Mouse (Mus musculus): ENCODE data around the gene 2310033P09Rik. TPM values are rescaled to one million over a fixed set of nuclear protein-coding genes. Genes with fewer than 3 reads are reported as not detected.

The 2310033P09Rik gene
- total RNA-seq (2021), result 10 to 100 TPM; 18.3 to 19.2 TPM
- long read RNA-seq, experiment 1, transcript 2310033P09Rik-201 (7 exons, 1,285 nt), result major isoform, 23 of 35 reads
- long read RNA-seq, experiment 1, partial matches to known transcripts, result 5 of 35 reads
- long read RNA-seq, experiment 1, other reads (novel, unspliced or antisense), result 7 of 35 reads
- long read RNA-seq, experiment 2, transcript 2310033P09Rik-201 (7 exons, 1,285 nt), result major isoform, 28 of 32 reads
- long read RNA-seq, experiment 2, partial matches to known transcripts, result 1 of 32 reads
- long read RNA-seq, experiment 2, other reads (novel, unspliced or antisense), result 3 of 32 reads

GRCm38 (mm10) chr11:59208153-59208831 is at the start of gene 2310033P09Rik:
Gene 2310033P09Rik, plus strand, starts transcription at chr11:59208321.
- intact Hi-C loops (cut with DNase I), result no loop called here

DNA sequence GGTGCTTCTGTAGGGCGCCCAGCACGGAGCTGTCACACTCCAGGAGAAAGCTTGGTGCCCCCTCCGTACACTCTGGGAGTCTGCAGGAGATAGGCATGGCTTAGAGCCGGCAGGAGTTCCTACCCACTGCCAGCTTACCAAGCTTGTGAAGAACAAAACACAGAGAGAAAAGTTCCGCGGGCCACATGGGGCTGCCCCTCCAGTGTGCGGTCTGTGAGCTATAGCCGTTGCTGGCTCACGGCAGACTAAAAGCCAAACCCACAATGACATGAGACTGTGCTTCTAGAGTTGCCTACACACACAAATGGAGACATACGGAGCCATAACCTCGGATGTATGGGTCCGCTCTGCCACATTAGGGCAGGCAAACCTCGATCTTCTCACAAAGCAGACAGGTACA is 49.0 kb upstream of the 2310033P09Rik start:
- no peak for DNase-seq (ENCODE audit: low spot score in 2 of 2)
- intact Hi-C loops (cut with DNase I), result no loop called here

More at GRCm38 (mm10) chr11:59208153-59208831, at the start of gene 2310033P09Rik:
- DNase-seq (ENCODE audit: low spot score in 2 of 2), result peak; percentile 95 to 97

DNA sequence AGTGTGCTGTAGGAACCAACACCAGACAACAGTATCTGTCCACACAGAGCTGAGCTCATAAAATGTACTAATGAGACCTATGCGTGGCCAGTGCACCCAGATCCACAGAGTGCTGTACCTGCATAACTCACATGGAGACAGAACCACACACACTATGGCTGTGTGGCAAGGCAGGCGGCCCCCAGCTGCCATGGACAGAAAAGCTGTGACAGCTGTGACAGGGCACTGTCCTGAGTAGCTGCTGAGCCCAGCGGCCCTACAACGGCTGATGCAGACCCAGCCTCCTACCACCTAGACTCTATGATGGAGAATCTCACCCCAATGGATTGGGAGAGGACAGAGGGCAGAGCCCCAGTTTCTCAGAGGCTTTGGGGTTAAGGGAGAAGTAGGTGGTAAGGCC is 48.6 kb upstream of the 2310033P09Rik start:
- intact Hi-C loops (cut with DNase I), result no loop called here
- DNase-seq (ENCODE audit: low spot score in 2 of 2), result no peak

DNA sequence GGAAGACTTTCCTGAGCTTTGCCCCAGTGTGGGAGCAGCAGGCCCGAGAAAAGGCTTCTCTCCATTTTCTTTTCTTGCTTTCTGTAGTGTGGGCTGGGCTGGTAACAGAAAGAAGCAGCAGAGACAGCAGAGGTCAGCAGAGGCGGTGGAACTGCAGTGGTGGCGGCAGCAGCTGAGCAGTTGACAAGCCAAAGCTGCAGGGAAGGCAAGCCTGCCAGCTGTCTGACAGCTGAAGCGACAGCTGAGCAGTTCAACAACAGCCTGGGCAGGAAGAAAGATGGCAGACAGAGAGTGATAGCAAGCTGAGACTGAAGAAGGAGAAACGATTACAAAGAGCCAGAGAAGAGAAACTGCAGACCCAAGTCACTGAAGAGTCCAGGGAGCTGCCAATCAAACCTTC is 46.7 kb upstream of the 2310033P09Rik start:
- intact Hi-C loops (cut with DNase I), result no loop called here
- DNase-seq (ENCODE audit: low spot score in 2 of 2), result no peak

DNA sequence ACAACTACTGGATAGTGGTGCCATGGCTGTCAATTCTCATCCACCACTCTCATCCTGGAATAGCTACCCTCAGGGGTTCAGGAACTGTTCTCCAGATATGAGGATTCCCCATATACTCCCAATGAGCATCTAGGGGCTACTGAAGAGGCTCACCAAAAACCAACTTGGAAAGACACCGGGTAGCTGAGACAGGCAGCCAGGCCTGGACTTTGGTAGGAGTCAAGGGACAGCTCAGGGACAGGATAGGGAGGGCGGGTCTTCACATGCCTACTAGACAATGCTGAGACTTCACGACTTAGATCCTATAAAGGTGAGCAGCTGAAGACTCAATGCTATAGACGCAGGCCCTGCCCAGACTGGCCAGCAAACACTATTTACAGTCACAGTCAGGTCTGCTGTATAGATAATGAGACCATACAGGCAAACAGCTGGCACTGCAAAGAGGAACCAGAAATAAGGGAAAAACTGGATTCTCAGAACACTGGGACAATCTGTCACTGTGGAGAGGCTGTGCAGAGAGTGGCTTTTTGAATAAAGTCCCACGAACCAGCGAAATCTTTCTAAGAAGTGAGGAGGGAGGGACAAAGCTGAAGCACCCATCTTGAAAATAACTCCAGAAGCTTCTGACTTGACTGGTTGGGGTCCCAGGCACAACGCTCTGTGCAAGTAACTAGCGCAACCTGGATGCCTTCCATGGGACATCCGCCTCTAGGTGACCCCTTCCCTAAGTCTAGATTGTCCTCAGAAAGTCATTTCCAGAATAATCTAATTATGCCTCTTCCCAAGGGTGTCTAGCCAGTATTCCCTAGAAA is 45.5 kb upstream of the 2310033P09Rik start:
- intact Hi-C loops (cut with DNase I), result no loop called here
- peak in 1 of 2 experiments; percentile 15 for DNase-seq (ENCODE audit: low spot score in 2 of 2)

DNA sequence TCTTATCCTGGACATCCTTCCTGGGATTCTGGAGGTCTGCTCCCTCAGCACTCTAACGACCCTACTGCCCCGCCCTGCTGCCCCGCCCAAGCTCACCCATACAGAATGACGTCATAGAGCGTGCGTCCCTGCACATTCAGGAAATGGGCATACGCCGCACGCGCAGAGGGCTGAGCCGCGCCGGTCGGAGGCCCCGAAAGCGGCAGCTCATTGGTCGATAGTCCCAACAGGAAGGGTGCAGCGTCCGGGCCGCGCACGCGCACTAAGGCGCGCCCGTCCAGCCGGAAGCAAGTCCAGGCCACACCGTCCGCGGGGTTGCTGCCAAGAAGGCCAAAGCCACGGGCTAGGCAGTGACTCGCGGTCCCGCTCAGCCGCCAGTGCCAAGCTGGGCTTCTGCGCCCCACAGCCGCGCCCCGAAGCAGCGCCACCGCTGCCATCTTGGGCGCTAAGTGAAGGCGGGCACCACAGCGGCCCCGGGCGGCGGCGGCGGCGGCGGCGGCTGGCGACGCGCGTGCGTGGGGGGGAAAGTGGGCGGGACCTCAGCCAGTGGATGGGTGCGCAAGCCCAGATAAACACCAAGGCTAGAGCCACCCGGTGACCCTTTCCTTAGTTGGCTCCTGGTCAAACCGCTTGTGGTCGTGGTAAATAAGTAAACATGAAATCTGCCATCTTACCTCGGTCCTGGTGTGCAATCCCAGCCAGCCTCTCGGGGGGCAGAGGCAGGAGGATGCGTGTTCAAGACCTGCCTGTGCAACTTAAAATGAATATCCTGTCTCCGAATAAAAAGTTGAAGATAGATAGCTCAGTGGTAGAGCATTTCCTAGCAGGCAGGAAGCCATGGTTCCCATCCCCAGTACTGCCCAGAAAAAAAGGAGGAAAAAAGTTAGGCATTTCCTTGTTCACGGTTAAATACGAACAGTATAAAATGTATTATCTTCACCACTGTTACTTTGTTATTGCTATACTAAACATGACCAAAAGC is 44.6 kb upstream of the 2310033P09Rik start, which contains the start of gene Iba57:
Gene Iba57, minus strand, starts transcription at position 485 of the 982 bp plus-strand sequence.
- DNase-seq (ENCODE audit: low spot score in 2 of 2), result peak; percentile 99
- intact Hi-C loops (cut with DNase I), result no loop called here

GRCm38 (mm10) chr11:59164384-59164783 is 43.7 kb upstream of the 2310033P09Rik start:
- intact Hi-C loops (cut with DNase I), result no loop called here
- DNase-seq (ENCODE audit: low spot score in 2 of 2), result no peak

DNA sequence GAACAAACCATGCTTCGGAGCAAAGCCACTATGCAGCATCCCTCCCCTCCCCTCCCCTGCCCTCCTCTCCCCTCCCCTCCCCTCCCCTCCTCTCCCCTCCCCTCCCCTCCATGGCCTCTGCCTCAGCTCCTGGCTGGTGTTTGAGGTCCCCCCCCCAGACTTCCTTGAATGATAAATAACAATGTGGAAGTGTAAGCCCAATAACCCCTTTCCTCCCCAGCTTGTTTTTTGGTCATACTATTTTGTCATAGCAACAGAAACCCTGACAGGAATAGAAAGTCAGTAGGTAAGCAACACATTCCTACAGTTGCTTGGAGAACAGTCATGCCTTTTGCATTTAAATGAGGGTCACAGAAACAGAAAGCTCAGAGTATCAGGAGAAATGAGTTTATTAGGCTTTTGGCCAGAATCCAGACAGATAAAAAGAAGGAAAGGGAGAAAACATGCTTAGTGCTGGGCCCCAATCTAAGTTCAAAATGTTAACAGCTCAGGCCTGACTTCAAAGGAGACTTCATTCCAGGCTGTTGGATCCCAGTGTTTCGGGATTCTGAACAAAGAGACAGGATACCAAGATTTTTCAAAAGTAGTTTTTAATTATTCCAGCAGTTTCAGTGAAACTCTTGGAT is 42.4 kb upstream of the 2310033P09Rik start:
- intact Hi-C loops (cut with DNase I), result no loop called here
- DNase-seq (ENCODE audit: low spot score in 2 of 2), result no peak

- intact Hi-C loops (cut with DNase I), result no loop called here
- DNase-seq (ENCODE audit: low spot score in 2 of 2), result no peak
Measured at GRCm38 (mm10) chr11:59169807-59170206, 38.3 kb upstream of the 2310033P09Rik start.

DNA sequence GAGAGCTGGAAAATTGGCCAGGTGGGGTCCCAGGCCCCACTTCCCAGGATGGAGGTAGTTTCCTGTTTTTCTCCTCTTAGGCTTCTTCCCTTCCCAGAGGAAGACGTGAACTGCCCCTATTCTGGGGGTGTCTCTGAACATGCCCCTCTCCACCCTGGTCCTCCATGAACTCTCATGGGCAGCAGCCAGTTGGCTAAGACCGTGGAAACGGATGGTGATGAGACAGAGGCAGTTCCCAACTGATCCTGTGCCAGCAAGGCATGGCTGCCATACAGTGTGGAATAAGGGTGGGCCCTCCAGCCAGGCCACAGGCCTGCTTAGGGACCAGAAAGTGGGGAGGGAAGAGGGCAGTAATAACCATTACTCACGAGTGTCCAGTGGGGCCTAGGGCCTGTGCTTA is 37.6 kb upstream of the 2310033P09Rik start:
- intact Hi-C loops (cut with DNase I), result no loop called here
- no peak for DNase-seq (ENCODE audit: low spot score in 2 of 2)

DNA sequence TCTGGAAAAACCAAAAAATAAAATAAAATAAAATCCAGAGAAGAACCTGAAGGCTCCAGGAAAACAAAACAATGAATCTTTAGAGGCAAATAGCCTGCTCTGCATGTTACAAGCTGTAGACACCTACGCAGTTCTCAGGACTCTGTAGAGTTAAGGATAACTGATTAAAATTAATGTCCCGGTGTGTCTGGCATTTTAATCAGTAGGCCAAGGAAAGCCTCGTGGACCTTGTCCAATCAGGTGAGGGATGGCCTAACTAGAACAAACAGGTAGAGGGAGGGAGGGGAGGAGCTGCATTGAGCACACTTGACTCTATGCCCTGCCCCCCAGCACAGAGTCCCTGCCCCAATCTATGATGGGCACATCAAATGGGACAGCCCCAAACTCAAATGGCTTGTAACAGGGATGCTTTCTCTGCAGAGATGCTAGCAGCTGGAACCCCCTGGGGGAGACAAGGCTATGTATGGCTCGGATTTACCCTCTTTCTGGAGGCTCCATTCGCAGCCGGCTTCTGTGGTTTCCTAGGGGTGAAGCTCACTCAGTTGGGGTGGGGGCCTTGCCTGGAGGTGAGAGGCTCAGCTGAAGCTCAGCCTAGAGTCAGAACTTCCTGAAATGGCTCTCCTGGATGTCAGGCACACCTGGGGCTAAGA is 33.8 kb upstream of the 2310033P09Rik start:
- no peak for DNase-seq (ENCODE audit: low spot score in 2 of 2)
- intact Hi-C loops (cut with DNase I), result no loop called here

DNA sequence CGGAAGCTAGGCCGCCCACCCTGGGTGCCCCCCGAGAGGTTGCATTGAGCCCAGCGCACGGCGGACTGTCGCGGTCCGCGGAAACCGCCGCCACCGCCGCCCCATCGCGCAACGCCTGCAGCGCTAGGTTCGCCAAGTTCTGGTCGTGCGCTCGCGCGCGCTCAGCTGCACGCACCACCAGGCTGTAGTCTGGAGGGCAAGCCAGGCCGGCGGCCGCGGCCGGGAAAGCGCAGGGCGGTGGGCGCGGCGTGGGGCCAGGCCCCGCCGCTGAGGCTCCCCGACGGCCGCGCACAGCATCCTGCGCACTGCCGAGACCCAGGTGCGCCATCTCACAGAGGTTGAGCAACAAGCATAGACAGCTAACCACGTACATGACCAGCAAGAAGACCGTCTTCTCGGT is 31.6 kb upstream of the 2310033P09Rik start:
- no peak for DNase-seq (ENCODE audit: low spot score in 2 of 2)
- intact Hi-C loops (cut with DNase I), result no loop called here

GRCm38 (mm10) chr11:59176921-59177320 is 31.2 kb upstream of the 2310033P09Rik start:
- intact Hi-C loops (cut with DNase I), result no loop called here

GRCm38 (mm10) chr11:59182864-59183331 is 25.2 kb upstream of the 2310033P09Rik start, which contains the start of gene Gjc2:
Gene Gjc2, minus strand, starts transcription at chr11:59183213.
- DNase-seq (ENCODE audit: low spot score in 2 of 2), result no peak
- intact Hi-C loops (cut with DNase I), result loop anchor here (5.0 to 10.0 kb wide), 2 partner anchors 86 to 208 kb away; partner anchors contain the start of gene Trim11

More at GRCm38 (mm10) chr11:59176921-59177320, 31.2 kb upstream of the 2310033P09Rik start:
- DNase-seq (ENCODE audit: low spot score in 2 of 2), result no peak

- DNase-seq (ENCODE audit: low spot score in 2 of 2), result peak; percentile 61 to 76
- intact Hi-C loops (cut with DNase I), result loop anchor here (5.0 to 10.0 kb wide), 2 partner anchors 87 to 209 kb away; partner anchors contain the start of gene Trim11
Measured at GRCm38 (mm10) chr11:59183821-59184220, 24.3 kb upstream of the 2310033P09Rik start.

- no peak for DNase-seq (ENCODE audit: low spot score in 2 of 2)
- intact Hi-C loops (cut with DNase I), result loop anchor here (10.0 kb wide), 1 partner anchor 211 kb away; the partner anchor contains the start of gene Trim11
Measured at GRCm38 (mm10) chr11:59185490-59185889, 22.6 kb upstream of the 2310033P09Rik start.

DNA sequence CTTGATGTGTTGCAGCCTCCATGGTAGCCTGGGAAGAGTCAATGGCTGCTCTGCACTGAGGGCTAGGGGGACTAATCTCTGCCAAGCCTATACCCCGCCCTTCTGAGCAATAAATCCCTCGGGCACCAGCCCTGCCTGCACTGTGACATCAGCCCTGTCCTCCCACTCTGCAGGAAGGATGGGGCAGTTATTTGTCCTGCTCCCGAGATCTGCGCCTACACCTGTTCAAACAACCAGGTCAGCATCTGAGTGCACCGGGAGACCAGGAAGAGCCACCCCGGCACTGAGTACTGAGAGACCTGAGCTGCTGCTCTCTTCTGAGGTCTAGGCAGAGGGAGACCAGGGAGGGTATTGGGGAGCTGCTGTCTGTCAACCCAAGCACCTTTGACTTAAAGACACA is 20.4 kb upstream of the 2310033P09Rik start:
- DNase-seq (ENCODE audit: low spot score in 2 of 2), result no peak
- intact Hi-C loops (cut with DNase I), result loop anchor here (10.0 kb wide), 1 partner anchor 213 kb away; the partner anchor contains the start of gene Trim11

All from left cerebral cortex, postnatal 14 days (tissue).